Mouse (Mus musculus): ENCODE measurements around the gene Serpina9.

Gene Serpina9

DNA sequence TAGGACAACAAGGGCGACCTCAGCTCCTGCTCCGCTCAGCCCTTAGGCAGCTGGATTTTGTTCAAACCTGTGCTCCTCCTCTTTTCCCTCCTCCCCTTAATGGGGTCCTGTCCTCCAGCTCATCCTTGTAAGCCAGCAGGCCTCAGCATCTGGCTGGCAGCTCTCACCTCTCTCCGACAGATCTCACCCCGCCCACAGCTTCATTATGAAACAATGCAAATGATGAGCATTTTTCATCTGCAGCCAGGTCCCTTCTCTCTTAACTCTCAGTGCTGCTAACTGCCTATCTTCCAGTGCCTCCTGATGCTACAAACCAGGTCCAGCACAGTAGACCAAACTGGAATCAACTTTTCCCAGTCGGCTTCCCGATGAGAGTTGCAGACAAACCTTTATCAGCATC, at the start of gene Serpina9:
Gene Serpina9, minus strand, starts transcription at position 136 of the 400 bp plus-strand sequence.
- no peak for DNase-seq

DNA sequence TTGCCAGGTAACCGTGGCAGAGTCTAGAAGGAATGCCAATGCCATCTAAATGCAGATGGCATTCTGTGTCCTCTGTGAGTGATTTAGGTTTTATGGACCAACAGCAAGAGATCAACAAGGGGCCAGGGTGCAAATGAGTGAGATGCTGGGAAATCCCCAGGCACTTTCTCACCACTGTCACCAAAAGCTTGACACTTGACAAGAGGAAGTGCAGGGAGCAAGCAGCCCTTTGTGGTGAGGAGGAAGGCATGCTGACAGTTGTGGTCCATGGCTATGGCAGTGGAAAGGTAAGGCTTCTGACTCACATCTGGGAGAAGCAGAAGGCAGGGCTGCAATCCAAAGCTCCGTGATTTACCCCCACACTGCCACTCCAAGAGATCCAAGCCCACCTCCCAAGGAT, 48.3 kb upstream of the Serpina9 start:
- DNase-seq: no peak

DNA sequence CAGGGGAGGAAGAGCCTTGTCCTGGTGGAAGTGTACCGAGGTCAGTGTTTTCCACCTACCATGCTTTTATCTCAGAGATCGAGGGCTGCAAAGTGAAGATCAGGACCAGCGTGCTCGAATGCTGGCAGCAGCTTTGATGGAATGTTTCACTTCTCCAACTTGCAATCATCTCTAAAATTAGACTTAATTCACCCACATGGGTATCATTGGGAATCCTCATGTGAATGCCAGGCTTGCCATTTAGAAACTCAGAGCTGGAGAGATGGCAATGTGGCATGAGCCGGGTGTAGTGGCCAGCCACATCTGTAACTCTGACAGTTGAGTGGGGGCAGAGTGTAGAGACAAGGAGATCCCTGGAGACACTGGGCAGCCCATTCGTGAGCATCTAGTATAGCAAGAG, 46.6 kb upstream of the Serpina9 start:
- no peak for DNase-seq

DNA sequence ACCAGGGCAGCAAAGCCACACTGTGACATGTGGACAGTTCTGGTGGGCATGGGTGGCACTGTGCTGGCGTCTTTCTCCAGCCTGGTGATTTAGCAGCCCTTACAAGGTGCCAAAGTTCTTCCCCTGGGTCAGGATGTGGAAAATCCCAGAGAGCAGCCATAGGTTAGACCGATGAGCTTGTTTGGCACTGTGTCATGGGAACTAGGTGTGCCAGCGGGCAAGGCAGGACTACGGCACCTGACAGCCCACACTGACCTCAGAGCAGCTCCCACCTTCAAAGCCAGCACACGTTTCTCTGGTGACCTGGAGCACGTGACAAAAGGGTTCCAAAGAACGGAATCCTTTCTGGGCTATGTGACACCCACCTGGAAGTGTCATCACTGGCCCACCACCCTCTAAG, 44.0 kb upstream of the Serpina9 start:
- DNase-seq: no peak

DNA sequence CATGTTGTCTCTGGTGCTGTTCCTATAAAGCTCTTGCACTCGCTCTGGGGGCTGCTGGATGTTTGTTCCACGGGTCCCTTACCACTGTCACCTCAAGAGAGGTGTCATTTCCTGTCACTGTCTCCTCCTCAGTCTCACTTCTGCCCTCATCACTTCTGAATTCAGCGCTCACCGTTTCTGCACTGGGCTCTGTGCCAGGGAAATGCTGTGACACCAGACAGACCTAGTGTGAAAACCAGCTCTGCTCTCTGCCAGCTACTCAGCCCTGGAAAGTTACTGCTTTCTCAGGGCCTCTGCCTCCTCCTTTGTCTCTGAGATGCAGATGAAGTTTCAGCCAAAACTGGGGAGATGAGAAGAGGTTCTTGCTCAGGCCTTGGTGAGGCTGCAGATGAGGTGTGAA, 43.5 kb upstream of the Serpina9 start:
- no peak for DNase-seq

DNA sequence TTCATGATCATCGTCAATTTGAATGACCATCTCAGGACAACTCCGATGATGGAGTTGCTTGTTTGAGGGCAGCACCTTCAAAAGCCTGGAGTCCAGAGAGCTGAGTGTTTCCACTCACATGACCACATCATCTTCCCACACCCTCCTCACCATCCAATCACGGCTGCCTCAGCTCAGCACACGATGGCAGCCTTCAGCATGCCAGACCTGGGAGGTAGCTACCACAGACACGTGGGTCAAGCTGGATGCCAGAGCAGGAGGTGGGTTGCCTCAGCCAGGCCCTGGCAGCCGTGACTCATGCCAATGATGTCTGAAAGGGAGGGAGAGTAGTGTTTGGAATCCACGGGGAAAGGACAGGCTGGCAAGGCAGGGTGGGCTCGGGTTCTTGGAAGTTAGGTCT, 42.2 kb upstream of the Serpina9 start:
- DNase-seq: peak; percentile 94

DNA sequence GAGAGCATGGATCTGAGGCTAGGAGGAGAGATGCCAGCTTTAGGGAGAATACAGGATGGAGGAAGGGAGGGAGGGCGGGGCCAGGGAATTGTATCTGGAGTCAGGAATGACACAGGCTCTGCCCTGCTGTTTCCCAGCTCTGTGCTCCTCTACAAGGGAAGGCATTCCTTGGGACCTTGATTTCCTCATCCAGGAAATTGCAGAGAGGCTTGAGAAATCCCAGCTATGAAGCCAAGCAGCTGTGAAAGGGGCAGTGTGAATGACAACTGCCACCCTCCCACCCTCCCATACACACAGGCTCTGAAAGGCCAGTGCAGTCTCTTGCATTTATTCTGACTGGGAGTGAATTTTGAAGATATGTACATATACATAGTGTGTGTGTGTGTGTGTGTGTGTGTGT, 40.4 kb upstream of the Serpina9 start:
- DNase-seq: no peak

DNA sequence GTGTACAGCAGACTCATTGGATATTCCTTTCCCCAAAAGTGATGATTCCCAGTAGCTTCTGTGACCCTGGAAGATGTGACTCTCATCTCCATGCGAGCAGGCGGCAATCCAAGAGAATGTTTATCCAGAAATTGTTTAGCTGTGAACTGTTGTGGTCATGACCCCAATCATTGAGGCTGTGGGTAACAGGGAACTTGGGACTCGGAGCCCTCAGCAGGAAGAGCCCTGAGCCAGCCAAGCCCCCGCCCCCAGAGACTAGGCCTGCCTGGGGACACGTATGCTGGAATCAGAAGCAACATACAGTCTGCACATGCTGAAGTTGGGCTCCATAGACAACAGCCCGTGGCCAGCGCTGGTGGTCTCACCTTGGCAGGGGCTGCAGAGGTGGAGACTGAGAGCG, 32.2 kb upstream of the Serpina9 start:
- DNase-seq: peak; percentile 74

DNA sequence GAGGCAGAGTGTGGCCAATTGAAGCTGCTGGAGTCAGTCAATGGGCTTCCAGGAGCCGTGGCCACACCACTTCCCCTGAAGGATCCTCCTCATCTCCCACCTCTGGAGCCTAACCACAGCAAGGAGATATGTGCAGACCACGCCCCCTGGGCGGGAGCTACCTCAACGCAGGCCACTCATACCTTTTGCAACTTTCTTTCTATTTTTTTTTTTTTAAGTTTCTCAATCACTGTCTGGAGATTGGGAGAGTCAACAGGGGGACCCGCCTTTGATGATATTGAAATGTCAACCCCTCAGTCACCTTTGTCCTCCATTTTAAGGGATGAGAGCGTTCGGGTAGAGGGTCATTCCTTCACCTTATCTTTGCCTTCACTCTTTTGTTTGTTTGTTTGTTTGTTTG, 30.8 kb upstream of the Serpina9 start, which contains the start of gene Serpina12:
Gene Serpina12, minus strand, starts transcription at position 101 of the 400 bp plus-strand sequence.
- DNase-seq: peak; percentile 83

DNA sequence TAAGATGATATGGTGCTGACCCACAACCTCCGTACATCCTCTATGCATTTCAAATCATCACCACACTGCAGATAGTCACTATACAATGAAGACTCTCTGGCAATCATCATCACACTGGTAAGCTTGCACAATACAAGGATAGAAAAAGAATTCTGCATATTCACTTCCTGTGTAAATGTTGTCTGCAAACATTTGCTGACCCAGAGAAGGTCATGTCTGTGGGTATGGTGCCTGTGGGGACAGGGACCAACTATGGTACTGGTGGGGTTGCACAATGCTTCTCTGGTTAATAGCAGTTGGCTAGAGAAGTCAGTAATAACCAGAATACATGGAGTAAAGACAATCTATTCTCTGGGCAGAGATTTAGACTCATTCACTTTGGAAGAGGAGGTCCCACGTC, 29.2 kb upstream of the Serpina9 start:
- no peak for DNase-seq

DNA sequence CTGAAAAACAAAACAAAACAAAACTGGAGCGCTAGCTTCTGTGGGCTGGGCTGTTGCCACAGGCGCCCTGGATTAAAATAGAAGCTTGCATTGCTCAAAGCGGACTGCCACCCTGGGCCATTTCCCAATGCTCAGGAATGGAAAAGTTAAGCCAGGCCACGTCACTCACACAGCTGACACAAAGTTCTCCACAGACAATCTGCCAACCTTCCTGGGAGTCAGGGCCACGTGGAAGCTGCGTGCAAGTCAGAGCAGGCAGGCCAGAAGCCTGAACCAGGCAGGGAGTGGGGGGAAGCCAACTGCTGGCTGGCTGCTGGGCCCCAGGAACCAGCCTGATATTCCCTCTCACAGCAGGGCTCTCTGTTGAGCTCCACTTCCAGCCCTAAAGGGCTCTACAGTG, 27.8 kb upstream of the Serpina9 start:
- DNase-seq: peak; percentile 98

DNA sequence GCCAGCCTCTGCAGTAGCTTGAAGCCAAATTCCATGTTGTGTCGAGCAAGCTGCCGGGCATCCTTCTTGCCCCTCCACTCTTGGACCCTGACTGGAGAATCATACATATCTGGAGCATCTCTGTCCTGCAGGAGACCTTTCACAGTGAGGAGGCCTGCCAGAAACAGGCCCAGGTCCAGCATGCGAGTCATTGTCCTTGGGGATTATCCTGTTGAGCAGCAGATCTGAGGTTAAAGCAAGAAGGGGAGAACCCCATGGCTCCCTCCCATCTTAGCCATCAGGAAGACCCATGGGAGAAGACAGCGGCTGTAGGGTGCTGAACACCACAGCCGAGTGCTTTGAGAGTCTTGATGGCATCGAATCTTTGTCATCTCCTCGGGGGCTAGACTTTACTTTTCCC, 24.6 kb upstream of the Serpina9 start:
- peak; percentile 75 for DNase-seq

DNA sequence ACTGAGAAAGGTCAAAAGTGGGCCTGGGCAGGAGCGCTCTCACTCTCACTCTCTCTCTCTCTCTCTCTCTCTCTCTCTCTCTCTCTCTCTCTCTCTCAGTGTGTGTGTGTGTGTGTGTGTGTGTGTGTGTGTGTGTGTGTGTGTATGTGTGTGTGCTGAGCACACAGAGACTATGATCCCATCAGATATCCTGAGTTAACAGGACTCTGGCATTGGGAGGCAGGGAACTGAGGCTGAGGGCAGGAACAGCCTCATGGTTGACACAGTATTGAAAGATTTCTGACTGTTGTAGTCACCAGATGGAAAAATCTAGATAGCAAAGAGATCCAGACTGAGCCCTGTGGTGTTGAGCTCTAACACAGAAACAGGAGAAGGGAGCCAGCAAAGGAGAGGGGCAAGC, 20.2 kb upstream of the Serpina9 start:
- no peak for DNase-seq

DNA sequence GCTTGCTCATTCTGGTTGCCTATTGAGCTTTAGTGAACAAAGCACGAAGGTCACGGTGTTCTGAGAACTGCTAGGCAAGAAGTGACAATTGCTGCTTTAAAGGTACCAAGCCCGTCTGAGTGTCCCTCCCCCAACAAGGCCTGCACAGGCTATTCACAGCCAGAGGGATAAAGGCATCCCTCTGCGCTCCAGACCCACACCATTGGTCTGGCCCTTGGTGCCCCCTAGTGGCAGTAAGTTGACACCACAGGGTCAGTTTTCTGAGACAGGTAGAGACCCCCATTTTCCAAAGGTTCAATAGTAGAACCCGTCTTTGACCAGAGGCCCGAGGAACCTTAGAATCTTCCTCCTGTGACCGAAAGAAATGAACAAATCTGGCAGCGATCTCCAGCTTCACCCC, 16.4 kb upstream of the Serpina9 start:
- DNase-seq: peak; percentile 88

DNA sequence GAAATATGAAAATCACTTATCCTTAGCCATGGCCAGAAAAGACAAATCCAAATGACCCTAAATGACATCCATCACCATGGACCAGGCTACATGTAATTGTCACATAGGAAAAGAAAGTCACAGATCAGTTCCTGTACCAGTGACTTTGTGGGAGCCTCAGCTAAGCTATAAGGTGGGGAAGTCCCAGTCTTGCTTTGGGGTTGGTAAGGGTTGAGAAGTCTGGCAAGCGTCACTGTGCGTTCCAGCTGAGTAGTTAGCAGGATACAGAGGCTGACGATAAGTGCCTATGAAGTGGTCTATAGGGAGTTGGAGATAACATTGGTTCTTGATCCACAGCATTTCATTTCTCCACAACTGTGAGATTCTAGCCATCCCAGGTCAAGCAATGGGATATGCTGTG, 1.7 kb upstream of the Serpina9 start:
- no peak for DNase-seq

DNA sequence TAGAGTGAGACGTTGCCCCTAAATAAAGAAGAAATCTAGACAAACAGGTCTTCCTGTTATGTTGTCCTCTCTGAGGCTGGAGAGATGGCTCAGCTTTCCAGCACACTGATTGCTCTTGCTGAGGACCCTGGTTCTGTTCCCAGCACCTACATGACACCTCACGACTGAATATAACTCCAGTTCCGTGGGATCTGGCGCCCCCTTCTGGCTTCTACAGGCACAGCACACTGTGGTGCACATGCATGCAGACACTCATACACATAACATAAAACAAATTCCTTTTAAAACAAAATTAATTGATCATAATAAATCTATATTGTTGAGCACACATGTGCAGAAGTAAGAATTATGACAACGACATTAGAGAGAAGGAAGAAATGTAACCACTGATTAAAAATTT, 8.9 kb downstream of the Serpina9 start:
- DNase-seq: no peak

DNA sequence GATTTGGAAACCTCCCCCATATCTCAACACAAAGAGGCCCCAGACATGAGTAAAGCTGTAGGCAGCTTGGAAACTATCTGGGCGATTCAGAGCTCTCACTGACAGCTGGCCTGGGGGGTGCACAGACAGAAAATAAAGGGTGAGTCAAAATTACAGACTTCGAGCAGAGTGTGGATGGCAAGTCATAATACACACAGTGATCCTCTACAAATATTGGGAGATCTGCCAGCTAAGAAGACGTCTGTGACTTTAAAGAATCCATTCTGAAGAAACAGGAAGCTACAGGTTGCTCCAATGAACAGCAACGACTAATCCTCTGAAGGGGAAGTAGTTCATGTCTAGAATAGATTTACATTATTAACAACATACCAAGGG, 10.3 kb downstream of the Serpina9 start:
- DNase-seq: no peak

DNA sequence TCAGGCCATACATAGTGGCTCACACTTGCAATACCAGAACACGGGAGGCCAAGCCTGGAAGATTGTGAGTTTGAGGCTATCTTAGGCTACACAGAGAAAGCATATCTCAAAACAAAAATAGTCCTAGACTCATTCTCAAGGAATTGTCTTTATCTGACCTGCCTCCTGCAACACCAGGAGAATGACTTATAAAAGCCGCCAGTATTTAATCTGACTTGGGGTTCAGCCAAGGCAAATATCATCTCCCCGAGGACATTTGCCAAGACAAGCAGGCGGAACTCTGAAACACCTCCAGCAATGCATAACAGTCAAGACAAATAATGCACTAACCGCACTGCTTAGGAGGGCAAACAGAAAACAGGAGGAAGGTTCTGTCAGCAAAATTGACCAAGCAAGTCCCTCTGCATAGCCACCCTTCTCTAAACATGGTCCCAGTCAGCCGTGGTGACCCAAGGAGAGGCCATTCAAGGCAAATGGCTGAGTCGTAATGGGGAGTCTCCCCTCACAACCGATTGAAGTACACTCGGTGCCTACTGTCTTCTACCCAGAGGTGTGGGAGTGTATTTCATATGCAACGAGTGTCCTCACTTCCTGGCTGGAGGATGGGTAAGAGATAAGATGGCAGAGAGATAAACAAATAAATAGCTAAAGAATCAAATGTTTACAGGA, 10.9 kb downstream of the Serpina9 start:
- peak; percentile 96 for DNase-seq

DNA sequence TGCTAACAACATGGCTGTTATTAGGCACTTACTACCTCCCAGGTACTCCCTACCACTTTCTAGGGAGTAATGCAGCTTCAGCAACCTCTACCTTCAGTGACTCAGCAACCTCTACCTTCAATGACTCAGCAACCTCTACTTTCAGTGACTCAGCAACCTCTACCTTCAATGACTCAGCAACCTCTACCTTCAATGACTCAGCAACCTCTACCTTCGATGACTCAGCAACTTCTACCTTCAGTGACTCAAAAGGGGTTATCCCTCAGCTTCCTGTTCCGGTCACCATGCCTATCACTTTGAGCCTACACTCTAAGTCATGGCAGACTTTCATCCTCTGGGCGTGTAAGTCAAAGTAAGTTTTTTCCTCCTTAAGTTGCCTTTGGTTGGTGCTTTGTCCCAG, 13.0 kb downstream of the Serpina9 start:
- no peak for DNase-seq

DNA sequence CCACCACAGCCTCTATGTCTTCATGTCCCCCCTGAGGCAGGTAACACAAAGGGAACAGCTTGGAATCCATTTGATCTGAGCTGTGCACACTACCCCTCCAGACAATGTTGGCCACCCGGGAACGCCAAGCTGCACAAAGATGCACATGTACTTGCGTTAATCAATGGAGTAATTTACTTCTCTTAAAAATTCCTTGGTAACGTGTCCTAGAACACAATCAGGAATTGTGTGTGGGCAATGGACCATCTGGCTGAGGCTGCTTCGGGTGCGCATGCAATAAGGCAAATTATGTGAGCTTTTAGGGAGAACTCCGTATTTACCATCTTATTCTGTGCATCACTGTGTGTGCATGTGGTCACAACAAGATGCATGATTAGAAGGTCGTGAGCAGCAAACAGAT, 13.9 kb downstream of the Serpina9 start:
- DNase-seq: no peak

DNA sequence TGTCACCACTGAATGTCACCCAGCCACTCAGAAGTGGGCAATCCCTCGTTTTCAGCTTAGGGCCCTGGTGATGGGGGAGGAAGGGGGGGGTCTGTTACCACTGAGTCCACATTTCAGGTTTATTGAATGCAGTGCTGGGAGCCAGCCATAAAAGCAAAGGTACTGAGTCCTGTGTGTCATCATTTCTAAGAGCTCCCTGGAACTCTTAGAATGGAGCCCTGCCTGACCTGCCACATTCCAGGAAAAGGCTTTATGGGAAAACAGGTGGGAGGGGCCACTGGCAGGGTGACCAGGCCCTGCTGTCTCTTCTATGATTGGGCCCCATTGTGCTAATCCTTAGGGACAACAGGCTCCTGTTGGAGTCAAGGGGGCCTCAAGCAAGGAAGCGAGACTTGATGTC, 17.0 kb downstream of the Serpina9 start:
- no peak for DNase-seq

DNA sequence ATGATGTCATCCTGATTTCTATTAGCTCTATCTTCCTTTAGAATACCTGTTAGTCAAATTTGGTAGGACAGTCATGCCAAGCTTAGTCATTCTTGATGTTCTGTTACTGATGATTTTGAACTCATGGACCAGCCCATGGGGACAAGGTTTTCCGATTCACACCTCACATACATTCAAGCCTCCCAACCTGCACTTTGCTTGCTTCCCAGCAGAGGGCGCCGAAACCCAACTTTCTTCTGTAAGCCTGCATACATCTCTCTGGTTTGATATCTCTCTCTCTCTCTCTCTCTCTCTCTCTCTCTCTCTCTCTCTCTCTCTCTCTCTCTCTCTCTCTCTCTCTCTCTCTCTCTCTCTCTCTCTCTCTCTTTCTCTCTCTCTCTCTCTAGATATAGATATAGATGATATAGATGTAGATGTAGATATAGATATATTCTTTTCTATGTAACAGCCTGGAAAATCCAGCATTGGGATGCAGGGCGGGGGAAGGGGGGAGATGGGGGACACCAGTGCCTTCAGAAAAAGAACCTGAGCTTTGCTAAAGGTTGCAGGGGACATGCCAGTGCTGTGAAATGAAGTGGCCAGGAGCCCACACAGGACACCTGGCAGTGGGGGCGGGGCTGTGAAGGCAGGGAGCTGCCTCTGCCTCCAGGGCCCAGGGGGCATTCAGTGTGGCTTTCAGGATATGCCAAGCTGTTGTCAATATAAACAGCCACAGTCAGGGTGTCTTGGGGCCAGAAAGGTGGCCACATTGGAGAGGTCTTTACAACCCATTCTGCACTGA, 18.1 kb downstream of the Serpina9 start:
- DNase-seq: no peak

DNA sequence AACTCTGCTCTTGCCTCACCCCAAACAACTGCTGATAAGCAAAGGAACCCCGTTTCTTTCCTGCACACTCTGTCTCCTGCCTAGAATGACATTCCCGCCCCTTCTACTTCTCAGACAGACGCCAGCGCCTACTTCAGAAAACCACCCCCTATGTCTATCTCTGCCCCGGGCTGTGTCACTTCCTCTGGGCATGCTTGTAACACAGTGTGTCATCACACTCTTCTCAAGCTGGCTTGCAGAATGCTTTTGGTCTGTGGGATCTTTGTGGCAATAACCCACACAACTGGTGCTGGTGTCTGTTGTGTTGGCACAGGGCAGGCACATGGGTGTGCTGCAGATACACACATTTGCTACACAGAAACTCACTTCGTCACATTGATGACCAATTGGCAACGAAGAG, 20.6 kb downstream of the Serpina9 start:
- DNase-seq: no peak

DNA sequence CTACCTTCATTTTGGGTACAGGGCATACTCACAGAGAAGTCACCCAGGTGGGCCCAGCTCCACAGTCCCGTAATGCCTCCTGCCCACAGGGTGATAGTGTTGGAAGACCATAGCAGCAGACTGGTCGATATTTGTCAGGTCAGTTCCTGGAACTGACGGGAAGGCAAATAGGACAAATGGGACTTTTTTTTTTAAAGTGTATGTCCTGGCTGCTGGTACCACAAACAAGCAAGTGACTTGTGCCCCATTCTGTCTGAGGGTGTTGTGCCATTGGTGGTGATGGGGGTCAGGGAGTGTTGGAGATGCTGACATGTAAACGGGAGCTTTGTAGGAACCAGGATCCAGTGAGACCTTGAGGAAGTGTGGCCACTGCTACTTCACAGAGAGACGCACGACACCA, 23.7 kb downstream of the Serpina9 start, which contains the start of gene Serpina11:
Gene Serpina11, minus strand, starts transcription at position 101 of the 400 bp plus-strand sequence.
- no peak for DNase-seq

DNA sequence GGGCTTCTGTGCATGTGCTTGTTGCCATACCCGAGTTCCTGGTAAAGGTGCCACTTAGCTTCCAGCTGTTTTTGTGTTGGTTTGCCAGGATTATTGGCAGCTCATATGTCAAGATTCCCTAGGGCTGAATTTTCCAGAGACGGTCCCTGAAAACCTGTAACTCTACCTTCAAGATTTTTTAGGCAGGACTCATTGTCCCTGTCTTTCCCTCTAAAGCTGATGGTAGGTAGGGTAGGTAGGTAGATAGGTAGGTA, 24.1 kb downstream of the Serpina9 start:
- no peak for DNase-seq

Data from heart, adult 11 months (tissue).